In the genomic region with DNA sequence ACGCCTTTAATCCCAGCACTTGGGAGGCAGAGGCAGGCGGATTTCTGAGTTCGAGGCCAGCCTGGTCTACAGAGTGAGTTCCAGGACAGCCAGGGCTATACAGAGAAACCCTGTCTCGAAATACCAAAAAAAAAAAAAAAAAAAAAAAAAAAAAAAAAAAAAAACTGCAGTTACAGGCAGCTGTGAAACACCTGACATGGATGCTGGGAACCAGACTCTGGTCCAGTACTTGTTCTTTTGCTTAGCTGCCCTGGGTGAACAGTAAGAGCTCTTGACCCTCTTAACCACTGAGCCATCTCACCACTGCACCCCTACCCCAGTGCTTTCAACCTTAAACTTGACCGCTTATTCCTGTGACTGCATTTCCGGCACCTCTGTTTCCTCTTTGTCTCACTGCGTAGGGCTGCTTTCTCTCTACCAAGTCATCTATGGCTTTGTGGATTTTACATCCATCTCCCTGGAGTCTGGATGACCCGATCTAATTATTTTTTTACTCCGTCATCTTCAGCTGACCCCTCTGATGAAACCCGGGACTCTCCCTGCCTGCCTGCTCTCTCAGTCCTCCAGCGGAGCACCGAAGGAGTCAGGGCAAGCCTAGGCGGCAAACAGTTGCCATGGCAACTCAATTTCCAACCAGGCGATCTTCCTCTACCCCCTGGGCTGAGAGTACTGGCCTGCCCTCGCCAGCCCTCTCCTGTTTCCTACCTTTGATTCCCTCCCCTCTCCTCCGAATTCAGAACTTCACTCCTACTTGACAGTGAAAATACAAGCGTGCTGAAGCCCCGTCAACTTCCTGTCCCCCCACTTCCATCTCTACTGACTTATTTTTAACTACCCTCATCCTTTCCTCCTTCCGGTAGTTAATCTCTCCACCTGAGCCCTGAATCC, we compare ENCODE assay signal across 8 mouse cellular contexts. TPM values are rescaled to one million over a fixed set of nuclear protein-coding genes. Genes with fewer than 3 reads are reported as not detected.
DNase-seq lines count a peak whose midpoint lies in the region; ATAC-seq and TF ChIP-seq lines count a peak whose summit lies in the region.

No protein-coding gene starts in this region.

- H3K27ac ChIP-seq in gastrocnemius, adult 2 months, result peak overlapping the region; percentile 43; the same call in 1 of the 2 replicates
- no peak overlapping the region for H3K27ac ChIP-seq in limb, embryonic 15.5 days
- no peak overlapping the region for H3K27ac ChIP-seq in neural tube, embryonic 12.5 days

- no peak for TF ChIP-seq CTCF in gastrocnemius, adult 2 months (IDR thresholded peaks at IDR 0.05)

- H3K27me3 ChIP-seq in limb, embryonic 15.5 days, result peaks cover 4% of the 10 kb centered on the region; the same call in 1 of the 2 replicates
- H3K27me3 ChIP-seq in neural tube, embryonic 12.5 days (replicated peaks), result peaks cover 8% of the 10 kb centered on the region; the same call in 1 of the 2 replicates

- ATAC-seq in common myeloid progenitor, adult 5-6 weeks (replicated peaks; ENCODE audit: low read depth, poor library complexity, severe bottlenecking), result peak; percentile 73
- ATAC-seq in hematopoietic stem cell, adult 5-6 weeks (replicated peaks in 1 of 2; ENCODE audit: insufficient read depth in 1 of 2, low FRiP score in 2 of 2, low TSS enrichment in 1 of 2, low read depth in 1 of 2, poor library complexity in 2 of 2, severe bottlenecking in 2 of 2), result peak; percentile 77 to 80
- no peak for ATAC-seq in limb, embryonic 15.5 days (ENCODE audit: insufficient number of reproducible peaks, low FRiP score, low TSS enrichment, low read depth)
- ATAC-seq in neural tube, embryonic 12.5 days (ENCODE audit: low FRiP score, low read depth), result peak; percentile 66; the same call in 1 of the 2 replicates

- 23% methylated on average over 19 of the region's 19 CpGs for WGBS in limb, embryonic 15.5 days
- WGBS in neural tube, embryonic 12.5 days, result 23% methylated on average over 19 of the region's 19 CpGs

- peak overlapping the region; percentile 36 for H3K4me2 ChIP-seq in limb, embryonic 15.5 days
- peak overlapping the region; percentile 57 for H3K4me2 ChIP-seq in neural tube, embryonic 12.5 days (replicated peaks)

- no peaks in the 10 kb centered on the region for H3K36me3 ChIP-seq in limb, embryonic 15.5 days
- no peaks in the 10 kb centered on the region for H3K36me3 ChIP-seq in neural tube, embryonic 12.5 days

- peaks cover 16% of the 10 kb centered on the region; the same call in 1 of the 2 replicates for H3K4me1 ChIP-seq in limb, embryonic 15.5 days
- peaks cover 16% of the 10 kb centered on the region; the same call in 1 of the 2 replicates for H3K4me1 ChIP-seq in neural tube, embryonic 12.5 days

- no peak overlapping the region for H3K9ac ChIP-seq in limb, embryonic 15.5 days
- 0 out of 2 replicates have a peak overlapping the region, but pooled peaks have one; percentile 18 for H3K9ac ChIP-seq in neural tube, embryonic 12.5 days

- H3K9me3 ChIP-seq in limb, embryonic 15.5 days, result no peaks in the 10 kb centered on the region
- no peaks in the 10 kb centered on the region for H3K9me3 ChIP-seq in neural tube, embryonic 12.5 days

- peak overlapping the region; percentile 56 for H3K4me3 ChIP-seq in gastrocnemius, adult 2 months
- peak overlapping the region; percentile 16 for H3K4me3 ChIP-seq in limb, embryonic 15.5 days
- H3K4me3 ChIP-seq in neural tube, embryonic 12.5 days, result 0 out of 2 replicates have a peak overlapping the region, but pooled peaks have one; percentile 17

- intact Hi-C loops in gastrocnemius, adult 2 months (cut with DNase I), result no loop called here

- DNase-seq in gastrocnemius, adult 2 months, result peak; percentile 23
- DNase-seq in gastrocnemius, postnatal 10 days, result no peak
- DNase-seq in CD4-positive, CD25-positive, alpha-beta regulatory T cell, adult 2 months (ENCODE audit: low read depth, low spot score), result peak; percentile 75
- DNase-seq in gastrocnemius, postnatal 25 days, result no peak

RNA-seq across cellular contexts. Expression of a gene that starts 12.1 kb away (rescaled TPM):
- total RNA-seq in gastrocnemius, adult 2 months (2021), result 1 to 10 TPM; 2.4 to 3.6 TPM
- 1 to 10 TPM; 5.5 to 6.3 TPM for total RNA-seq in gastrocnemius, postnatal 10 days (2021)
- total RNA-seq in common myeloid progenitor, adult 5-6 weeks (2017), result not detected in 2 replicates
- not detected in 2 replicates for total RNA-seq in hematopoietic stem cell, adult 5-6 weeks (2017)
- 5.7 and 6.8 TPM in 2 replicates for polyA plus RNA-seq in limb, embryonic 15.5 days (2015; fragmentation: Nextera tagmentation; extraction: Ambion mirVana)
- 13.4 and 15.1 TPM in 2 replicates for polyA plus RNA-seq in neural tube, embryonic 12.5 days (2016; fragmentation: Nextera tagmentation; extraction: Ambion mirVana)
- 1 to 10 TPM; 2.7 to 2.8 TPM for total RNA-seq in gastrocnemius, postnatal 25 days (2021)

RNA-seq across cellular contexts. Expression of a gene that starts 23.8 kb away (rescaled TPM):
- 10 to 100 TPM; 22.0 to 30.2 TPM for total RNA-seq in gastrocnemius, adult 2 months (2021)
- 10 to 100 TPM; 37.4 to 39.0 TPM for total RNA-seq in gastrocnemius, postnatal 10 days (2021)
- total RNA-seq in common myeloid progenitor, adult 5-6 weeks (2017), result 32.5 and 37.8 TPM in 2 replicates
- 30.0 and 47.4 TPM in 2 replicates for total RNA-seq in hematopoietic stem cell, adult 5-6 weeks (2017)
- 62.7 and 65.6 TPM in 2 replicates for polyA plus RNA-seq in limb, embryonic 15.5 days (2015; fragmentation: Nextera tagmentation; extraction: Ambion mirVana)
- polyA plus RNA-seq in neural tube, embryonic 12.5 days (2016; fragmentation: Nextera tagmentation; extraction: Ambion mirVana), result 87.5 and 93.5 TPM in 2 replicates
- 10 to 100 TPM; 22.8 to 23.4 TPM for total RNA-seq in gastrocnemius, postnatal 25 days (2021)

RNA-seq across cellular contexts. Expression of a gene that starts 23.9 kb away (rescaled TPM):
- 10 to 100 TPM; 30.3 to 31.1 TPM for total RNA-seq in gastrocnemius, adult 2 months (2021)
- 10 to 100 TPM; 37.3 to 37.5 TPM for total RNA-seq in gastrocnemius, postnatal 10 days (2021)
- total RNA-seq in common myeloid progenitor, adult 5-6 weeks (2017), result 21.7 and 32.1 TPM in 2 replicates
- total RNA-seq in hematopoietic stem cell, adult 5-6 weeks (2017), result 30.9 and 38.8 TPM in 2 replicates
- polyA plus RNA-seq in limb, embryonic 15.5 days (2015; fragmentation: Nextera tagmentation; extraction: Ambion mirVana), result 20.6 and 28.0 TPM in 2 replicates
- polyA plus RNA-seq in neural tube, embryonic 12.5 days (2016; fragmentation: Nextera tagmentation; extraction: Ambion mirVana), result 22.2 and 27.8 TPM in 2 replicates
- total RNA-seq in gastrocnemius, postnatal 25 days (2021), result 10 to 100 TPM; 28.4 to 29.9 TPM

RNA-seq across cellular contexts. Expression of a gene that starts 26.7 kb away (rescaled TPM):
- 1 to 10 TPM; 1.2 to 1.6 TPM for total RNA-seq in gastrocnemius, adult 2 months (2021)
- total RNA-seq in gastrocnemius, postnatal 10 days (2021), result 1 to 10 TPM; 4.2 to 4.3 TPM
- total RNA-seq in common myeloid progenitor, adult 5-6 weeks (2017), result 0.05 TPM in 2 replicates
- total RNA-seq in hematopoietic stem cell, adult 5-6 weeks (2017), result 0.31 TPM in 1 of 2 replicates, not detected in the other
- 1.2 and 1.4 TPM in 2 replicates for polyA plus RNA-seq in limb, embryonic 15.5 days (2015; fragmentation: Nextera tagmentation; extraction: Ambion mirVana)
- polyA plus RNA-seq in neural tube, embryonic 12.5 days (2016; fragmentation: Nextera tagmentation; extraction: Ambion mirVana), result 1.7 and 2.2 TPM in 2 replicates
- 1 to 10 TPM in 1 of 2 experiments, under 1 TPM in 1; 0.99 to 2.2 TPM for total RNA-seq in gastrocnemius, postnatal 25 days (2021)

RNA-seq across cellular contexts. Expression of a gene that starts 27.6 kb away (rescaled TPM):
- 10 to 100 TPM; 20.7 to 35.3 TPM for total RNA-seq in gastrocnemius, adult 2 months (2021)
- 10 to 100 TPM; 33.2 to 36.7 TPM for total RNA-seq in gastrocnemius, postnatal 10 days (2021)
- 0.15 and 0.32 TPM in 2 replicates for total RNA-seq in common myeloid progenitor, adult 5-6 weeks (2017)
- 0.50 TPM in 1 of 2 replicates, not detected in the other for total RNA-seq in hematopoietic stem cell, adult 5-6 weeks (2017)
- 21.7 and 22.1 TPM in 2 replicates for polyA plus RNA-seq in limb, embryonic 15.5 days (2015; fragmentation: Nextera tagmentation; extraction: Ambion mirVana)
- 16.1 and 17.1 TPM in 2 replicates for polyA plus RNA-seq in neural tube, embryonic 12.5 days (2016; fragmentation: Nextera tagmentation; extraction: Ambion mirVana)
- 10 to 100 TPM; 18.4 to 24.0 TPM for total RNA-seq in gastrocnemius, postnatal 25 days (2021)

Comparison
In these comparisons a context has a peak if more than half of its experiments do, and no peak if none do; other contexts are left out.
1. DNase-seq: peak in gastrocnemius, adult 2 months (single experiment) and CD4-positive, CD25-positive, alpha-beta regulatory T cell, adult 2 months (single experiment); none in gastrocnemius, postnatal 10 days (single experiment) and gastrocnemius, postnatal 25 days (single experiment).
2. Peak in every context shown above with its lines, with median percentiles within 50 percentile points of each other: H3K4me3 ChIP-seq.